Mouse (Mus musculus) myocyte (in vitro differentiated cells): ENCODE data around the gene Ulk3. TPM values are rescaled to one million over a fixed set of nuclear protein-coding genes. Genes with fewer than 3 reads are reported as not detected.

ENCODE experiments used
- H3K27me3 ChIP-seq: one replicate; pipeline ENCODE4 v1.6.1; 2011; ENCODE audit not compliant: control insufficient read depth, insufficient read depth, insufficient read length
- H3K36me3 ChIP-seq: one replicate; pipeline ENCODE4 v1.6.1; 2011; ENCODE audit not compliant: control insufficient read depth, insufficient read depth
- H3K4me2 ChIP-seq: one replicate; pipeline ENCODE4 v1.6.1; 2011; ENCODE audit warnings: low read depth, control low read depth
- H3K4me3 ChIP-seq: one replicate; pipeline ENCODE4 v1.5.1; 2011; ENCODE audit warnings: mild to moderate bottlenecking, control low read depth, moderate library complexity
- H3K79me2 ChIP-seq: one replicate; pipeline ENCODE4 v1.6.1; 2011; ENCODE audit not compliant: control insufficient read depth, insufficient read depth
- H3ac ChIP-seq: one replicate; pipeline ENCODE4 v1.6.1; 2011; ENCODE audit not compliant: control insufficient read depth, insufficient read length
- CEBPB ChIP-seq: IDR thresholded peaks from 2 replicates; pipeline ENCODE4 v1.6.1; 2011; ENCODE audit warnings: mild to moderate bottlenecking, moderate library complexity; ENCODE audit not compliant: poor library complexity, insufficient read depth, severe bottlenecking
- E2F4 ChIP-seq: IDR thresholded peaks from one replicate; pipeline ENCODE4 v1.6.1; 2011; ENCODE audit warnings: mild to moderate bottlenecking, control low read depth, moderate library complexity; ENCODE audit not compliant: insufficient read depth
- MAX ChIP-seq: IDR thresholded peaks from one replicate; pipeline ENCODE4 v1.6.1; 2011; ENCODE audit warnings: low read depth, mild to moderate bottlenecking, control low read depth
- MYOD1 ChIP-seq, 3 experiments: IDR thresholded peaks; one replicate each; pipeline ENCODE4 v1.6.1; 2011; ENCODE audit warnings: control low read depth in 2 of 3, low read depth in 2 of 3, mild to moderate bottlenecking in 2 of 3, moderate library complexity in 1 of 3; ENCODE audit not compliant: insufficient read length in 2 of 3, control insufficient read depth in 1 of 3
- MYOG ChIP-seq, 3 experiments: IDR thresholded peaks; one replicate each; pipeline ENCODE4 v1.6.1; 2011; ENCODE audit warnings: control low read depth in 2 of 3, low read depth in 2 of 3, mild to moderate bottlenecking in 2 of 3; ENCODE audit not compliant: insufficient read length in 2 of 3, control insufficient read depth in 1 of 3, insufficient read depth in 1 of 3
- POLR2A ChIP-seq: IDR thresholded peaks from one replicate; pipeline ENCODE4 v1.6.1; 2011; ENCODE audit warnings: low read depth, mild to moderate bottlenecking, control low read depth, moderate library complexity; ENCODE audit not compliant: insufficient read length
- POLR2AphosphoS2 ChIP-seq: IDR thresholded peaks from one replicate; pipeline ENCODE4 v1.6.1; 2011; ENCODE audit warnings: low read depth, control low read depth; ENCODE audit not compliant: insufficient read length
- REST ChIP-seq: IDR thresholded peaks from one replicate; pipeline ENCODE4 v1.6.1; 2011; ENCODE audit warnings: mild to moderate bottlenecking, control low read depth, moderate library complexity; ENCODE audit not compliant: insufficient read depth, insufficient read length
- SRF ChIP-seq: IDR thresholded peaks from one replicate; pipeline ENCODE4 v1.6.1; 2011; ENCODE audit warnings: low read depth; ENCODE audit not compliant: control insufficient read depth, insufficient read length
- TCF12 ChIP-seq: IDR thresholded peaks from one replicate; pipeline ENCODE4 v1.6.1; 2011; ENCODE audit warnings: mild to moderate bottlenecking, control low read depth; ENCODE audit not compliant: poor library complexity, insufficient read depth, severe bottlenecking
- TCF3 ChIP-seq: IDR thresholded peaks from one replicate; pipeline ENCODE4 v1.6.1; 2011; ENCODE audit warnings: low read depth, control low read depth; ENCODE audit not compliant: insufficient read length
- USF1 ChIP-seq: IDR thresholded peaks from one replicate; pipeline ENCODE4 v1.6.1; 2011; ENCODE audit warnings: low read depth, mild to moderate bottlenecking, control low read depth, moderate library complexity
- polyA plus RNA-seq: library from polyadenylated mRNA; unstranded; fragments of >200 nt; fragmentation: generic; extraction: Trizol; gene quantifications from one replicate; pipeline ENCODE4 v1.2.1, GENCODE M21; 2012; ENCODE audit warnings: missing spikeins

The Ulk3 gene
- polyA plus RNA-seq, 1 experiment, result 12.2 TPM

DNA sequence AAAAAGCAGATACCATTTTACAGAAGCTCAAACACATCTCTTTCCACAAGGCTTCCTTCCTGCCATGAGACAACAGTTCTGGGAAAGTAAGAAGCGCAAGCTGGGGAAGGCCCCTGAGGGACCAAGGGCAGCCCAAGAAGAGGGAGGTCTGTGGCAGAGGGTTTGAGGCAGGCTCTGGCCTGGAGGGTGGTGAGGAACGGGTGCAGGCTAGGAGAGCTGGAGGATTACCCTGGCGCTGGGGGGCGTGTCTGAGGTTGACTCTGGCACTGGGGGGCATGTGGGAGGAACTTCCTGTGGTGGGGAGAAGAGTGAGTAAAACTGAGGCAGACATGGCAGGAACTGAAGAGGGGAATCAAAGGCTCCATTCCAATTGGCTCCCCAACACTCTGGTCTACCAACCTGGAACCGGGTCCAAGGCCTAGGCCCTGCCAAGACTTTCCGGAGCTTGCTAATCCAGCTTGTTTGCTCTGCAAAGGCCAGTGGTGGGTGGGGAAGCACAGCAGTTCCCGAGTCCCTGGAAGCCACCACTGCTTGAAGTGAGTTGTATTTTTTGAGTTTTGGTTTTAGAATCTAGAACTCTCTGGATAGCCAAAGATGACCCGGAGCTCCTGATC lies 28.4 kb downstream of the Ulk3 start:
- TF ChIP-seq CEBPB, result no peak
- TF ChIP-seq E2F4, result no peak
- no peak for TF ChIP-seq POLR2A
- no peak for TF ChIP-seq USF1
- TF ChIP-seq SRF, result no peak
- TF ChIP-seq POLR2AphosphoS2, result no peak
- TF ChIP-seq REST, result no peak
- no peak for TF ChIP-seq MAX
- H3K27me3 ChIP-seq, result no peaks in the 10 kb centered on the region
- no peaks in the 10 kb centered on the region for H3K79me2 ChIP-seq
- H3ac ChIP-seq, result no peak overlapping the region
- H3K36me3 ChIP-seq, result no peaks in the 10 kb centered on the region
- H3K4me3 ChIP-seq, result no peak overlapping the region
- no peak overlapping the region for H3K4me2 ChIP-seq

DNA sequence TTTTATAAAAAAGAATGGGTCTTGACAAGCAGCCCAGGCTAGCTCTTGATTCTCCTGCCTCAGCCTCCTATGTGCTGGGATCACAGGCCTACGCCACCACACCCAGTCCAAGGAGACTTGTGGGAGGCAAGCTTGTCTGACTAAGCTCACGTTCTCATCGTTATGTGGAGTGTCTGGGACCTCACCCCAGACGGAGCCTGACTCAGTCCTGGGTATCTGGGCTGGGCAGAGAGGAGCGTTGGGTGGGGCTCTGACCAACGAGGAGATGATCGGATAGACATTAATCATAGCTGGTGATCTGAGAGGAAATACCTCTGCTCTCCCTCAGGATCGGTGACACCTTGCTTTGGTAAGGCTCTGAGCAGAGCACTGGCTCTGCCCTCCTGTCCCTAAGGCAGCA lies 29.6 kb downstream of the Ulk3 start:
- H3K4me3 ChIP-seq, result no peak overlapping the region
- TF ChIP-seq TCF12, result peak; percentile 11
- TF ChIP-seq E2F4, result no peak
- TF ChIP-seq TCF3, result no peak
- peak in 1 of 3 experiments; percentile 3 for TF ChIP-seq MYOG (IDR thresholded peaks at IDR 0.05; ENCODE audit: control insufficient read depth in 1 of 3, insufficient read depth in 1 of 3, insufficient read length in 2 of 3, low read depth in 2 of 3)
- no peak for TF ChIP-seq USF1
- H3ac ChIP-seq, result no peak overlapping the region
- peak overlapping the region; percentile 32 for H3K4me2 ChIP-seq
- H3K79me2 ChIP-seq, result no peaks in the 10 kb centered on the region
- no peaks in the 10 kb centered on the region for H3K27me3 ChIP-seq
- no peaks in the 10 kb centered on the region for H3K36me3 ChIP-seq

DNA sequence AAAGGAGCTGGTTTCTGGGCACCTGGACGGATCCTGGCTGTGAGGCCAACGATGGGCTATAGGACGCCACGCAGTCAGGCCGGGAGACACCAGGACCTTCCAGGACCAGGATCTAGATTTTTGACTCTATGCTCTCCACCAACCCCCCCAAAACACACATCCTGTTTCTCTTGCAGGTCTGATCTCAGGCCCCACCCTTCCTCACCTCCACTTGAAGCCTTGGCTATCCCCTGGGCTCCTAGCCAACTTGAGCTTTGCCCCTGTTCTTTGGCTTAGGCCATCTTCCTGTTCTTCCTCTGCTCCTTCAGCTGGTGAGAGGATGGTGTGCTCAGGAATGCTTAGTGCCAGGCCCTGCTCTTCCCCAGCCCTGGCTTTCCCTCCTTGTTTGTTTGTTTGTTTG lies 31.4 kb downstream of the Ulk3 start, which contains the start of gene Lman1l:
Gene Lman1l (minus strand): TSS at position 101 of the 400 bp plus-strand sequence.
- Histone ChIP-seq H3K36me3 (no peaks in the 10 kb centered on the region), H3K27me3 (no peaks in the 10 kb centered on the region)
- TF ChIP-seq POLR2AphosphoS2 (no peak), MAX (no peak), SRF (no peak), MYOG (IDR thresholded peaks at IDR 0.05; ENCODE audit: control insufficient read depth in 1 of 3, insufficient read depth in 1 of 3, insufficient read length in 2 of 3, low read depth in 2 of 3) (no peak), TCF12 (no peak), CEBPB (no peak), REST (no peak), USF1 (no peak), TCF3 (no peak), POLR2A (no peak), MYOD1 (IDR thresholded peaks at IDR 0.05; ENCODE audit: control insufficient read depth in 1 of 3, insufficient read length in 2 of 3, low read depth in 2 of 3) (no peak)

DNA sequence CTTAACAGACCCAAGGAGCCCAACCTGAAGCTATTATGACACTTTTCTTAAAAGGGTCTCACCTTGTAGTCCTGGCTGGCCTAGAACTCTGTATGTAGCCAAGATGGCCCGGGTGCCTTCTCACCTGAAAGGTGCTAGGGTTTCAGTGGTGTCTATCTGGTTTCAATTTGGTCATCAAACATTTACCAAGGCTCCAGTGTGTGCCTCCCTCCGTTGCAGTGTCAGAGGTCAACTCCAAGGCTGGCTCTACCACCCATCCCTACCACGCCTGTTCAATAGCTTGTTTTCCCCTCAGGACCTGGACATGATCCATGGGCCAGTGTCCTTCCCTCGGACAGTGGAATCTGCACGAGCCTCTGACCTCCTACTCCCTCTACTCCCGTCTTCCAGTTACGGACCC lies 35.0 kb downstream of the Ulk3 start:
- Histone ChIP-seq H3K79me2 (no peaks in the 10 kb centered on the region), H3K4me3 (no peak overlapping the region), H3K27me3 (no peaks in the 10 kb centered on the region), H3ac (no peak overlapping the region), H3K4me2 (no peak overlapping the region), H3K36me3 (peaks cover 8% of the 10 kb centered on the region)
- TF ChIP-seq MAX, result no peak
- peak; percentile 33 for TF ChIP-seq POLR2AphosphoS2

More for the DNA sequence above, 31.4 kb downstream of the Ulk3 start, which contains the start of gene Lman1l:
- Histone ChIP-seq H3K4me2 (no peak within 1 kb of the TSS), H3ac (no peak within 1 kb of the TSS), H3K4me3 (no peak within 1 kb of the TSS), H3K79me2 (no peaks in the 10 kb centered on the region)

DNA sequence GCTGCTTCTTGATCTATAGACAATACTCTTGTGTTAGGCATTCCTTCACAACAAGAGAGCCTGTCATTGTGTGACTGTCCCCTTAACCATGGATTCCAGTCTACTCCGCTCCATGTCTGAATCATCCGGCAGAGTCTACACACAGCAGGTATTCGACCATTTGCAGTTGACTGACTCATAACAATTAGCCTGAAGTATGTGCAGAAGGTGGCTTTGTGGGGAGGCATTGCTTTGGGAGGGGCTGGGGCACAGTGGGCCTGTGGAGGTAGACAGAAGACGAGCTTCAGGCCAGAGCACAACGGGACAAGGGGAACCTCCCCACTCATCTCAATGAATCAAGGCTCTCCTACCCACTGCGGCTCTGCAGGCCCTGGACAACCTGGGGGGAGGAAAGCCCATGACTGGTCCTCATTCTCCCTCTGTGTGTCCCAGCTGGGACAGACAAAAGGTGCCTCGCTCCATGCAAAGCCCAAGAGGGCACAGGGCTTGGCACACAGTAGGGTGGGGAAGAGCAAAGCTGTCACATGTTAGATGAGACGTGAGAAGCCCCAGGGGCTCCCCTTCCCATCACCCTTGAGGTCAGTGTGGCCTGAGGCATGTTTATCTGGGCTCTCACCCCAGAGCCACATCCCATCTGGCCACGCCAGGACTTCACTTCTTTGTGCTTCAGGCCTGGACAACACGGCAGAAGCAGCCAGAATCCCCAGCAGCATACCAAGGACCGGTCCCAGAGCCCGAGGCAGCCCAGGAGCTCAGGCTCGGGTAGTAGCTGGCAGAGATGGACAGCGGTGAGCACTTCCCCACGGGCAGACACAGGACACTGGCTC lies 36.6 kb downstream of the Ulk3 start:
- Histone ChIP-seq H3K27me3 (no peaks in the 10 kb centered on the region), H3K36me3 (peaks cover 15% of the 10 kb centered on the region), H3K79me2 (no peaks in the 10 kb centered on the region), H3K4me2 (peak overlapping the region; percentile 52), H3K4me3 (no peak overlapping the region), H3ac (no peak overlapping the region)
- TF ChIP-seq USF1, result no peak
- peak in 1 of 3 experiments; percentile 5 for TF ChIP-seq MYOD1 (IDR thresholded peaks at IDR 0.05; ENCODE audit: control insufficient read depth in 1 of 3, insufficient read length in 2 of 3, low read depth in 2 of 3)
- TF ChIP-seq TCF12, result peak; percentile 29
- TF ChIP-seq MYOG (IDR thresholded peaks at IDR 0.05; ENCODE audit: control insufficient read depth in 1 of 3, insufficient read depth in 1 of 3, insufficient read length in 2 of 3, low read depth in 2 of 3), result peak in 1 of 3 experiments; percentile 62
- peak; percentile 38 for TF ChIP-seq POLR2A
- no peak for TF ChIP-seq E2F4
